Mouse (Mus musculus) thymus, postnatal 14 days (tissue): Measurements from ENCODE around the gene Vps13a.

Experiments
- DNase-seq: peaks from one replicate; pipeline ENCODE4 v3.0.0; 2021

The Vps13a gene

DNA sequence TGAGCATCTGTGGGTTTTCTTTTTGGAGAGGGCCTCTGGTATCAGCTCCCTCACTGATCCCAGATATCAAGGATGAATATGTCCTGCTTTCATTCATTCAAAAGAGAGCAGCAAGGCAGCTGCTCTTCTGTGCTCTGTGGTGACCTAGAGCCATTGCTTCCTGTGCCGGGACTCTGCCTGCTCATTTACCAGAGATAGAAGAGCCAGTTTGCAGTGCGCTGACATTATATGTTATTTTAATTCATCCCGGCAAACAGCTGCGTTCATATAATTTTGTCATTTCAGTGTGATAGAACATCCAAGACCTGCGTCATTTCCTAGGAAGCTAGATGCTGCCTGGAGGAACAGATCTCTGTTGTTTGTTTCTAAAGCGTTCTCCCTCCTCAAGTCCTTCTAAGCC is 203.9 kb downstream of the Vps13a start:
- DNase-seq, result no peak
